Mouse (Mus musculus) left cerebral cortex, adult 2 months (tissue): Measurements from ENCODE around the gene Gm29427. TPM values are rescaled to one million over a fixed set of nuclear protein-coding genes. Genes with fewer than 3 reads are reported as not detected.
"Not testable (repeated sequence)": the region's sequence is repeated elsewhere in the genome, so short reads cannot be mapped to it uniquely, and the experiment has no call there.

Source experiments
- DNase-seq, 2 experiments: peaks; one replicate each; pipeline ENCODE4 v3.0.0; 2021 to 2022; ENCODE audit warnings: low spot score in 2 of 2, mixed read lengths in 1 of 2; ENCODE audit errors: extremely low spot score in 1 of 2
- H3K27ac ChIP-seq: fragments of 200-600 bp; 2 replicates; pipeline ENCODE4 v1.8.1; 2022
- H3K4me3 ChIP-seq: fragments of 200-600 bp; 2 replicates; pipeline ENCODE4 v1.8.1; 2022
- CTCF ChIP-seq: fragments of 200-600 bp; IDR thresholded peaks from 2 replicates; pipeline ENCODE4 v1.8.1; 2022; ENCODE audit warnings: antibody characterized with exemption, mild to moderate bottlenecking, moderate library complexity
- intact Hi-C: fragments of 180-260 bp; cut with DNase I; formaldehyde crosslinking; loops from one replicate; pipeline ENCODE4 v1.15.1; 2025
- total RNA-seq, 2 experiments: library from RNA; stranded (reverse); gene quantifications; 2 replicates each; pipeline ENCODE4 v1.2.3; 2021

The Gm29427 gene
- total RNA-seq, 2 experiments from 2014 or later, result not detected

DNA sequence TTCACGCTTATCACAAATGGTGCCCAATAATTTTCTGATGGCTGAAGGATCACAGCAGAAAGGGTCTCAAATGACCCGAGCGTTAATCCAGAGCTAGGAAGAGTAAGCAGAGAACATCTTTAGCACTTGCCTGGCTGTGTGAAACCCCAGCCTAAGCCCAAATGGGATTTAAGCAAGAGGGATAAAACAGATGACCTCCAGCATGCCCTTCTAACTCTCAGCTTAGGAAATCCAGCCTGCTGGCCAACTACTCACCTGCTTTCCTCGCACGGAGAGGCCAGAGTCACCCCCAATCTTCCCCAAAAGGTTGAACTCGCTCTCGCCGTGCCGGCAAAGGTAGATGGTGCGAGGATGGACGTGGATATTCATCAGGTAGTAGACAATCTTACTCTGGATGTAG, 13.6 kb downstream of the Gm29427 start:
- no peak overlapping the region for H3K4me3 ChIP-seq
- H3K27ac ChIP-seq, result no peak overlapping the region
- no peak for TF ChIP-seq CTCF
- intact Hi-C loops, result no loop called here
- DNase-seq, result no peak

GRCm38 (mm10) chr1:130699937-130700633, 15.5 kb downstream of the Gm29427 start:
- no peak for DNase-seq
- no peak overlapping the region for H3K4me3 ChIP-seq
- no peak for TF ChIP-seq CTCF
- intact Hi-C loops, result no loop called here
- no peak overlapping the region; the same call in 1 of the 2 replicates for H3K27ac ChIP-seq

GRCm38 (mm10) chr1:130698601-130699000, 17.0 kb downstream of the Gm29427 start:
- intact Hi-C loops, result no loop called here
- no peak overlapping the region for H3K27ac ChIP-seq
- no peak for TF ChIP-seq CTCF
- no peak for DNase-seq
- H3K4me3 ChIP-seq, result no peak overlapping the region

DNA sequence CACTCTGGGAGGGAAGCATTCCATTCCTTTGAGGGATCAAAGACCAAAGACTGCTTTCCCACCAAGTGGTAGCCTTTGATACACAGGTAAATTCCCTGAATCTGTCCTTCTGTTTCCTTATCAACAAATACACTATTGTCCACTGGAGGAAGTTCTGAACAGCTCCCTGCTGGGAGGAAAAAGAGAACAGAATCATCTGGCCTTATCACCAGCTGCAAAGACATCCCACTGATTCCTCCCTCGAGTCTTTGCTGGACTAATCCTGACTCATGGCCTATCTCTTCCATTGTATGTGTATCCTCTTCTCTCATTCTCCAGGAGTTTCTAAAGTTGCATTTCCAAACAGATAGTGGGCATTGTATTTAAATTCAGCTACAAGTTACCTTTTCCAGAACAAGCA, 31.7 kb downstream of the Gm29427 start:
- no peak overlapping the region for H3K27ac ChIP-seq
- TF ChIP-seq CTCF, result no peak
- no peak for DNase-seq

DNA sequence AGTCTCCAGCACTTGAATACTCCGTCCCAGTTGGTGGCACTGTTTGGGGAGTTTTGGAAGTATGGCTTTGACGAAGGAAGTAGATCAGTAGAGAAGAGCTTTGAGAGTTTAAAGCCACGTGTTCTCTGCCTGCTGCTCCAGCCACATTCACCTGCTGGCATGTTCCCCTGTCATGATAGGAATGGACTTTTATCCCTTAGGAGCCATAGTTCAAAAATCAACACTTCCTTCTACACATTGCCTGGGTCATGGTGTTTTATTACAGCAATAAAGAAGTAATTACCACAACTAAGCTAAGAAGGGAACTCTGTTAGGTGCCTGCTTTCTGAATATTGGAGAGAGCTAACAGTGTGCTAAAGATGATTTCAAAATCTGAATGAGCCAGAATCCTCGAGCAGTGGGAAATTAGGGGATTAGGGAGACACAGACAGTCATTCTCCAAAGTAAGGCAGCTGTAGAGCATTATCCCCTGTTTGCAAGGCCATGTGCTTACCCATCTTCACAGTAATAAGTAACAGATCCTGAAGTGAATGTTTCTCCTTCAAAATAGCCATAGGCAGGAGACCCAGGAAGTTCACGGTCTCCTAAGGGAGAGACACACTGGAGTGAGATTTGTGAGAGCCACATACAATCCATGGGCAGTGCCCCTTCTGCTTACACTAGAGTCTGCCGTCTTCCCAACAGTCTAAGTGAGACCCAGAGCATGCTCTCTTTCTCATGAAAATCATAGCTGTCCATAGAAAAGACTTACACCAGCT, 33.8 kb downstream of the Gm29427 start:
- Histone ChIP-seq H3K4me3 (no peak overlapping the region), H3K27ac (no peak overlapping the region)
- TF ChIP-seq CTCF, result no peak
- DNase-seq, result no peak
- intact Hi-C loops, result no loop called here

More for the DNA sequence above, 31.7 kb downstream of the Gm29427 start:
- intact Hi-C loops, result no loop called here
- no peak overlapping the region for H3K4me3 ChIP-seq

GRCm38 (mm10) chr1:130681075-130681474, 34.5 kb downstream of the Gm29427 start:
- no peak for TF ChIP-seq CTCF
- Histone ChIP-seq H3K27ac (no peak overlapping the region), H3K4me3 (no peak overlapping the region)
- intact Hi-C loops, result no loop called here
- DNase-seq, result no peak

GRCm38 (mm10) chr1:130678551-130678950, 37.0 kb downstream of the Gm29427 start:
- no peak for DNase-seq
- TF ChIP-seq CTCF, result no peak
- intact Hi-C loops, result no loop called here
- Histone ChIP-seq H3K4me3 (no peak overlapping the region), H3K27ac (no peak overlapping the region)

- intact Hi-C loops, H3K27ac ChIP-seq, H3K4me3 ChIP-seq, DNase-seq: not testable (repeated sequence)
Observed at GRCm38 (mm10) chr1:130663576-130663975, 52.0 kb downstream of the Gm29427 start.

GRCm38 (mm10) chr1:130661454-130661853, 54.1 kb downstream of the Gm29427 start, which contains the start of gene C4bp:
TSS of gene C4bp (minus strand) at chr1:130661632.
- Histone ChIP-seq H3K4me3 (no peak within 1 kb of the TSS), H3K27ac (no peak within 1 kb of the TSS)
- no peak for TF ChIP-seq CTCF
- intact Hi-C loops, result no loop called here
- DNase-seq, result no peak

DNA sequence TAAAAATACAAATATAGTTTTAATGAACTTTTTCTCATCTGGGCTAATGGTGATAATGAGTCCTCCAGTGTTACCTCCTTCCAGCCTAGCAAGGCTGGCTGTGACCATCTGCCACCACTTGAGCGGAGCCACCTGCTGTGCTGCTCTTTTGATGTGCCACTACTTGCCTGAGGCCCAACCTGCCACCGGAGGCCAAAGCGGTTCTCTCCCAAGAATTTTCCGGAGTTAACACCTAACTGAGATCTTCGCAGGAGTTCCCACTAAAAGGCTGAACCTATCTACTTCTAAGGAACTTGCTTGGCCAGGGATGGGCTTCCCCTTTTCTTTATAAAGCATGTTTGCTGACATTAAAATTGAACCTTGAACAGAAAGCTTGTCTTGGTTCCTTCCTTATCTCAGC, 56.0 kb downstream of the Gm29427 start:
- H3K27ac ChIP-seq, intact Hi-C loops, DNase-seq, H3K4me3 ChIP-seq: not testable (repeated sequence)

- Histone ChIP-seq H3K27ac (no peak overlapping the region), H3K4me3 (no peak overlapping the region)
- TF ChIP-seq CTCF, result no peak
- DNase-seq, result no peak
- intact Hi-C loops, result no loop called here
Observed at GRCm38 (mm10) chr1:130644103-130644502, 71.5 kb downstream of the Gm29427 start.

DNA sequence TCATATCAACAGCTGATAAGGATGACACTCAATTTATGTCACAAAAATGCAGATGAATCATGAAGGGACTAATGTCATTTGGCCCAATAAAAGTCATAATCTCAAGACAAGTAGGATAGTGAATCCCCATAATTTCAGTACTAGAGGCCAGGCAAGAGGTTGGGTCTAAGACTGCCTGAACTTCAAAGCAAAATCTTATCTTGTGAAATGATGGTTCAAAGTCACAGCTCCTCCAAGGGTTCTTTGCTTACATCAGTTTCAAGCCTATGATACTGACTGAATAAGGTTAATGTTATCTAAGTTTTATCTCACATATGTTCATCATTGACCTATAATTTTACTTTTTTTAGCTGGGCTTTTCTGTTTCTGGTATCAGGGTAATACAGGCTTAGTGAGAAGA, 74.6 kb downstream of the Gm29427 start:
- no peak overlapping the region for H3K27ac ChIP-seq
- no peak for TF ChIP-seq CTCF
- no peak overlapping the region for H3K4me3 ChIP-seq
- intact Hi-C loops, result no loop called here
- no peak for DNase-seq
